Mouse (Mus musculus) E14TG2a.4 (cell line): ENCODE results near the gene Dot1l.

Source experiments
- CTCF ChIP-seq: conservative IDR thresholded peaks from 2 replicates; pipeline ENCODE4 v1.5.1; 2014; ENCODE audit warnings: low read length
- POU5F1 ChIP-seq: IDR thresholded peaks from 2 replicates; pipeline ENCODE4 v1.6.1; 2014; ENCODE audit warnings: low read length, borderline replicate concordance

DNA sequence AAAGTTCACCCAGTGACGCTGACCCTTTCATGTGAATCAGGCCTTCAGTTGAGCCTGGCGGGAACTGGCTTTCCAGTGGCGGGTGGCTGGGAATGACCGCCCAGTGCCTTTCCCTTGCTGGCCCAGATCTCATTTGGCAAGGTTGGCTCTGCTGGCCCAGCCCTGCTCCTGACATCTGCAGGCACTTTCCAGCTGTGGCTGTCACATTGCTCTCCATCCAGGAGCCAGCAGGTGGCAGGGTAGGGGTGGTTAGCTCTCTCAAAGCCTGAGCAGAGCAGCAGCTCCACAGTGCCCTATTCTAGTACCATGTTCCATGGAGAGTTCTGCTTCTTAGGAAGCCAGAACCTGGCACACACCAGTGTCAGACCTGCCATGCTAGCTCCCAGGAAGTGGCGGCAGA is 2.7 kb downstream of the Dot1l start:
- no peak; the same call in 1 of the 2 replicates for TF ChIP-seq CTCF
- no peak for TF ChIP-seq POU5F1
